Mouse (Mus musculus): Measurements from ENCODE around the gene Mllt3. TPM values are rescaled to one million over a fixed set of nuclear protein-coding genes. Genes with fewer than 3 reads are reported as not detected.

The Mllt3 gene
- polyA plus RNA-seq, 1 experiment from 2014 or later: 40.1 TPM

DNA sequence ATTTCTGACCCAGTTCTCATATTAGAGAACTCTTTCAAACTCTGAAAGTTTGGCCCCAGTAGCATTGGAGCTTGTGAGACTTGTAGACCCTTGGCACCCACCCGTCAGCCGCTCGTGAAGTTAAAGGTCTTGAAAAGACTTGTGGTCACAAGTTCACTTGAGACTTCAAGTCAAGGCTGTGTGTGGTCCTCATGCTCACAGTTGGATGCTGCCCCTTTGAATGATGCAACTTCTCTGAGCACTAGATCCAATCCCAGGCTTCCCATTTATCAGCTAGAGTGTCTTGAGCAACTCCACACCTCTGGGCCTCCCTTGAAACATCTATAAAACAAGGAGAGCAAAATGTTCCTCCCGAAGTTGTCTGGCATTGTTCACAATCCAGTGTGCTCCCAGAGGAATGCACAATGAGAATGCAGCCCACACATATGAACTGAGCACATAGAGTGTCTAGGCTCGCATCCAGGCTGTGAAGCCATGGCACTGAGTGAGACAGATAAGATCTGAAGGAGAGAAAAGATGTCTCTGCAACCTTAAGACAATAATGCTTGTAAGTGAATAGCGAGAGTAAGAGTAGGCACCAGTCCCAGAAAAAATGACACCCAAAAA is 295.9 kb downstream of the Mllt3 start:
- no peak overlapping the region for H3K9ac ChIP-seq
- H3K4me2 ChIP-seq: no peak overlapping the region
- H3K36me3 ChIP-seq: no peaks in the 10 kb centered on the region
- no peak for ATAC-seq (ENCODE audit: extremely low read depth, insufficient number of reproducible peaks, low FRiP score, low TSS enrichment)
- H3K27me3 ChIP-seq (replicated peaks): no peaks in the 10 kb centered on the region
- no peak overlapping the region for H3K27ac ChIP-seq (replicated peaks)
- no peaks in the 10 kb centered on the region for H3K9me3 ChIP-seq
- no peak overlapping the region for H3K4me3 ChIP-seq
- WGBS: 76% methylated on average over 6 of the region's 6 CpGs
- peaks cover 11% of the 10 kb centered on the region for H3K4me1 ChIP-seq

DNA sequence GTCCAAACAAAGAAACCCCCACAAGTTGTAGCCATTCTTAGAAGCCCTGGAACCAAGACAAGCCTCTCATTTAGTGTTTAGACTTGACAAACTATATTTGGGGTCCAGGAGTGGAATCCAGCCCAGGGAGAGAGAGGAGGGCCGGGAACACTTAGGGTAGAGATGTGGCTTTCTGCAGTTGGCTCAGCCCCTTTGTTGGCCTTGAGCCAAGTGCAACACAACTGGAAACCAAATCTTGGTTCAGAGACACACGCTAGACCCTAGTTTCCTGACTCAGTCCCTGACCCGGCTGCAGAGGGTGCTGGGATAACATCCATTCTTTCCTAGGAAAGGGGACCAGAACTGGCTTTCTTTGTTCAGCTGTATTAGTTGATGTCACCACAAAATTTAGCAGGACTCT is 296.4 kb downstream of the Mllt3 start:
- Histone ChIP-seq H3K4me3 (no peak overlapping the region), H3K4me1 (peaks cover 11% of the 10 kb centered on the region), H3K9ac (no peak overlapping the region), H3K4me2 (no peak overlapping the region), H3K36me3 (no peaks in the 10 kb centered on the region), H3K27ac (replicated peaks) (no peak overlapping the region), H3K9me3 (no peaks in the 10 kb centered on the region), H3K27me3 (replicated peaks) (no peaks in the 10 kb centered on the region)
- ATAC-seq (ENCODE audit: extremely low read depth, insufficient number of reproducible peaks, low FRiP score, low TSS enrichment): no peak
- 33% methylated on average over 3 of the region's 3 CpGs for WGBS

DNA sequence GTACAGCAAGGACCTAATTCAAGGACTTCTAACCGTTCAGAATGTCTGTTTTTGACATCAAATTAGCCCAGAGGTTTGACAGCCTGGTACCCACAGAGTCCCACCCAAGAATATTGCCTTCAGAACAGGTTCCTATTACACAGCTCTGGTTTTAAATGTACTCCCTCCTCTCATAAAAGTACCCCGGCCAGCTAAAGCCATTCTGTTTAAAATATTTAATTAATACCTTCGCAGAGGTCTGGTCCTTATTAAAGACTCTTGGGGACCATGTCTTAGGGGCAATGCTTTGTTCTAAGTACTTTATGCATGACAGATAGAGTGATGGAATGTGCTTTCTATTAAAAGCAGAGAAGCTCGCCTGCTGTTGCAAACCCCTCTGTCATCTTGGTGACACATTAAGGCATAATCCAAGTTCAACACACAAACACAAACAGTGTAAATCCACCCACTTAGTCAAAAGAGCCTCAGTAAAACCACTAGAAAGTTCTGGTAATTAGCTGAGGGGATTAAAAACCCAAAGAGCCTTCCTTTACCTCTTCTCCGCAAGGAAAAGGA is 302.0 kb downstream of the Mllt3 start:
- no peak overlapping the region for H3K4me2 ChIP-seq
- H3K9me3 ChIP-seq: no peaks in the 10 kb centered on the region
- 65% methylated on average over 5 of the region's 5 CpGs for WGBS
- no peaks in the 10 kb centered on the region for H3K27me3 ChIP-seq (replicated peaks)
- no peak overlapping the region for H3K9ac ChIP-seq
- no peak for ATAC-seq (ENCODE audit: extremely low read depth, insufficient number of reproducible peaks, low FRiP score, low TSS enrichment)
- no peak overlapping the region for H3K4me3 ChIP-seq
- peaks cover 7% of the 10 kb centered on the region; the same call in 1 of the 2 replicates for H3K4me1 ChIP-seq
- H3K36me3 ChIP-seq: no peaks in the 10 kb centered on the region
- H3K27ac ChIP-seq (replicated peaks): no peak overlapping the region

DNA sequence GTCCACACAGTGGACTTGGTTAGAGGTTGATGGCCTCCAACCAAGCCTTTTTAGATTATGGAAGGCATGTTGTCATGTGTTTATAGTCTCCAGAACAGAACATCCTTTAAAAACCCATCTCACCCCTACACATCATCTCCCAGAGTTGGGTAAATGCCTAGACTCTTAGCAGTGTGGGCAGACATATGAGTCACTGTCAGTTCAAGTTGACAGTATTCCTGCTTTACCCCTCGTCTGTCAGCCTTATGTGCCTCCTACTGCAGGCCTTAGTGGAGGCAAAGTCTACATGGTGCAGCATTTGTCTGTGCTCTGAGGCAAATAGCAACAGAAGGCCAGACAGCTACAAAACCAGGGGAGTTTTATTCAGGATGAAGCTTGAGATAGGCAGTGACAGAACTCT is 304.6 kb downstream of the Mllt3 start:
- ATAC-seq (ENCODE audit: extremely low read depth, insufficient number of reproducible peaks, low FRiP score, low TSS enrichment): no peak
- 51% methylated on average over 1 of the region's 1 CpGs for WGBS

DNA sequence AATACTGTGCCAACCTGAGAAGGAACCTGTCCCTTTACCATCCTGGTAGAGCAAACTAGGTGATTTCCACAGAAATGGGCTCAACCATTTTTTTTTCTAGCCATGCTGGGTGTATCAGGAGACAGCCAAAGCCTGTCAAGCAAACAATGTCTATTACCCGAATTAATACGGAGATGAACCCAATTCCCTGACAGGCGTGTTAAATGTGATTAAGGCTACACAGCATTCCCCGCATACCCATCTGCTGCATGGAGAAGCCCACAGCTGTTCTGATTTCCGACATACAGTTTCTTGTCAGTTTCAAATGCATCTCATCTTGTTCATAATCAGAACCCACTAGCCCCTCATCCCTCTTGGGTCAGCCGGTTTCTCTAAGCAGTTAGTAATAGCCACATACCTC is 309.7 kb downstream of the Mllt3 start:
- Histone ChIP-seq H3K27ac (replicated peaks) (no peak overlapping the region), H3K4me1 (no peaks in the 10 kb centered on the region; the same call in none of the 2 replicates), H3K9ac (no peak overlapping the region), H3K4me2 (no peak overlapping the region), H3K4me3 (no peak overlapping the region), H3K36me3 (no peaks in the 10 kb centered on the region), H3K9me3 (no peaks in the 10 kb centered on the region), H3K27me3 (replicated peaks) (no peaks in the 10 kb centered on the region)
- ATAC-seq (ENCODE audit: extremely low read depth, insufficient number of reproducible peaks, low FRiP score, low TSS enrichment): no peak
- WGBS: 87% methylated on average over 6 of the region's 6 CpGs

More for the DNA sequence above, 304.6 kb downstream of the Mllt3 start:
- H3K9ac ChIP-seq: no peak overlapping the region
- no peak overlapping the region for H3K27ac ChIP-seq (replicated peaks)
- no peaks in the 10 kb centered on the region for H3K9me3 ChIP-seq
- H3K27me3 ChIP-seq (replicated peaks): no peaks in the 10 kb centered on the region
- H3K4me3 ChIP-seq: no peak overlapping the region
- peaks cover 7% of the 10 kb centered on the region; the same call in 1 of the 2 replicates for H3K4me1 ChIP-seq
- H3K36me3 ChIP-seq: no peaks in the 10 kb centered on the region
- H3K4me2 ChIP-seq: no peak overlapping the region

Other genes starting within 250 kb of the Mllt3 start
- 8.6 and 9.3 TPM in 2 replicates for gene Focad, start 61.3 kb upstream of the Mllt3 start, polyA plus RNA-seq (2015; fragmentation: Nextera tagmentation; extraction: Ambion mirVana)